Mouse (Mus musculus) embryonic fibroblast, embryonic 13.5 days (primary cell): ENCODE data around the gene Ctnnd2.

Experiments
- CTCF ChIP-seq: IDR thresholded peaks from 2 replicates; pipeline ENCODE4 v1.5.1; 2011; ENCODE audit warnings: mild to moderate bottlenecking, control low read depth, low read length, moderate library complexity, borderline replicate concordance; ENCODE audit not compliant: insufficient read depth
- POLR2A ChIP-seq: IDR thresholded peaks from 2 replicates; pipeline ENCODE4 v1.6.1; 2011; ENCODE audit warnings: low read depth, mild to moderate bottlenecking, control low read depth, low read length, moderate library complexity

DNA sequence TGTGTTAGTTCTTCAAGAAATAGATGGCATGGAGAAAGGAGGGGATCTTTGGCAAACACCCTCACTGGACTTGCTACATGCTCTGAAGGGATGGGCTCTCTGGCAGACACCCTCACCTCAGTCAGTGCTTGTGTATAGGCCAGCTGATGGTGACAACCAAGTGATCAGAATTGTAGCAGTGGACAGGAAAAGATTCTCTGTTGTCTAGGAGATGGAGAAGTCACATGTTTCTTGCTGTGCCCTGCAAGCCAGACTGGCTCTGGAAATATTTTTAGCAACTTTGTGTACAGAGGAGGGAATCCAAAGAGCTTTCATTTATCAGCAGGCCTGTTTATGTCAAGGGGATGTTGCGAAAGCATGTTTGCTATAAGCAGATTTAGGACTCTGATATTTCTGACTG is 27.4 kb downstream of the Ctnnd2 start:
- TF ChIP-seq CTCF (no peak), POLR2A (no peak)
